Mouse (Mus musculus) E14TG2a.4 (cell line): ENCODE data around the gene Rarres2.

Source experiments
- H3K27me3 ChIP-seq: 2 replicates; pipeline ENCODE4 v1.6.1; 2014; ENCODE audit warnings: low read length, control low read depth; ENCODE audit not compliant: insufficient read depth
- H3K36me3 ChIP-seq: 2 replicates; pipeline ENCODE4 v1.6.1; 2014; ENCODE audit warnings: low read length, control low read depth; ENCODE audit not compliant: insufficient read depth
- H3K4me1 ChIP-seq: replicated peaks from 2 replicates; pipeline ENCODE4 v1.6.1; 2014; ENCODE audit warnings: low read depth, low read length, control low read depth
- H3K4me3 ChIP-seq: replicated peaks from 2 replicates; pipeline ENCODE4 v1.5.1; 2014; ENCODE audit warnings: mild to moderate bottlenecking, low read length
- H3K9me3 ChIP-seq: 2 replicates; pipeline ENCODE4 v1.6.1; 2014; ENCODE audit warnings: low read length, control low read depth
- CTCF ChIP-seq: conservative IDR thresholded peaks from 2 replicates; pipeline ENCODE4 v1.5.1; 2014; ENCODE audit warnings: low read length
- NANOG ChIP-seq: IDR thresholded peaks from 2 replicates; pipeline ENCODE4 v1.6.1; 2014; ENCODE audit warnings: borderline replicate concordance, low read length, mixed read lengths
- POU5F1 ChIP-seq: IDR thresholded peaks from 2 replicates; pipeline ENCODE4 v1.6.1; 2014; ENCODE audit warnings: low read length, borderline replicate concordance

The Rarres2 gene

DNA sequence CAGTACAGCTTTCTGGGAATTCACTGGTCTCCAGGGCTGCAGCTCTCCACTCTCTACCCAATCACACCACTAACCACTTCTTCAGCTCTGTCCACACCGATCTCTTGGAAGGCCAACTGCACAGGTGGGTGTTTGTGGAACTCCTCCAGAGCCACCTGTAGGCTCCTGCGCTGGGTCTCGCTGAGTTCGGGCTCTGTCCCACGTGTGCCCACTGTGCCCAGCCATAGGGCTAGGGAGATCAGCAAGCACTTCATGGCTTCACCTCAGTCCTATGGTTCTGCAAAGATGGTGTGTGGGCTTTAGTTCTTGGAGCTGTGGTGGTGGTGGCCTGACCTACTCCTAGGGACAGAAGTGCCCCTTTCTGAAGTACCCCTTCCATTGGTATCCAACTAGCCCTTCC, 575 bp downstream of the Rarres2 start:
- no peaks in the 10 kb centered on the region for H3K36me3 ChIP-seq
- TF ChIP-seq CTCF (no peak), POU5F1 (no peak), NANOG (no peak)
- 0 out of 2 replicates have a peak, but pooled peaks cover 5% of the 10 kb centered on the region for H3K4me1 ChIP-seq
- peaks cover 12% of the 10 kb centered on the region; the same call in 1 of the 2 replicates for H3K27me3 ChIP-seq
- no peak overlapping the region for H3K4me3 ChIP-seq
- peaks cover 15% of the 10 kb centered on the region for H3K9me3 ChIP-seq

GRCm38 (mm10) chr6:48569065-48569807, 3.4 kb downstream of the Rarres2 start:
- TF ChIP-seq POU5F1, result no peak
- TF ChIP-seq NANOG, result no peak
- no peak for TF ChIP-seq CTCF

GRCm38 (mm10) chr6:48568036-48568984, 4.3 kb downstream of the Rarres2 start:
- TF ChIP-seq CTCF (no peak), POU5F1 (no peak), NANOG (no peak)
- peaks cover 15% of the 10 kb centered on the region for H3K9me3 ChIP-seq
- H3K4me3 ChIP-seq, result no peak overlapping the region
- H3K36me3 ChIP-seq, result 0 out of 2 replicates have a peak, but pooled peaks cover 5% of the 10 kb centered on the region
- H3K4me1 ChIP-seq, result 0 out of 2 replicates have a peak, but pooled peaks cover 5% of the 10 kb centered on the region
- peaks cover 7% of the 10 kb centered on the region; the same call in 1 of the 2 replicates for H3K27me3 ChIP-seq

More at GRCm38 (mm10) chr6:48569065-48569807, 3.4 kb downstream of the Rarres2 start:
- Histone ChIP-seq H3K4me1 (0 out of 2 replicates have a peak, but pooled peaks cover 5% of the 10 kb centered on the region), H3K36me3 (0 out of 2 replicates have a peak, but pooled peaks cover 5% of the 10 kb centered on the region), H3K27me3 (peaks cover 8% of the 10 kb centered on the region; the same call in 1 of the 2 replicates), H3K4me3 (no peak overlapping the region), H3K9me3 (peaks cover 15% of the 10 kb centered on the region)

- no peak for TF ChIP-seq POU5F1
- no peak for TF ChIP-seq NANOG
- TF ChIP-seq CTCF, result no peak
- H3K4me3 ChIP-seq, result no peak overlapping the region
Measured at GRCm38 (mm10) chr6:48566312-48566711, 6.3 kb downstream of the Rarres2 start.

DNA sequence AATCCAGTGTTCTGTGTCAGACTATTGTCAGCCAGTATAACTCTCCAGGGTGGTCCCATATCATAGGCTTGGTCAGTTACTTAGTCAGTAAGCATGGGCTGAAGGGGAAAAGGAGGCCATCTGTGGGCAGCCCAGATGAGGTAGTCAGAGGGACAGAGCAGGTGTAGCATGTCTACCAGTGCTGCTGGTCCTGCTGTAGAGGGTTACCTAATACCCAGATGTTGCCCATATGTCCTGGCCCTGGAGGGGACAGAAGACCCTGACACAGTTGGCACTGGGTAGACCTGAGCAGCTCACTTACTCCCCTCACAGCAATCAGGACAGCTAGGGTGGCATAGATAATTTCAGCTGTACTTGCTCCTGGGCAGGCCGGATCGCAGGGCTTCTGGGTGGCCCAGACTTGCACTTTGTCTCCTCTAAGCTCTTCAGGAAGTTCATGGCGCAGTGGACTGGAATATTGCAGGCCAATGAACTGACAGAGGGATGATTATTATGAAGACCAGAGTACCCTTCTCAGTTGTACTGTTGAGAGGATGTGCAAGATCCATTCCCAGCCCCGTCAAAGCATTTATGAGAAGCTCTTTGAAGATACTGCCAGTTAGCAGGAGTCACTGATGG, 6.8 kb downstream of the Rarres2 start:
- H3K4me3 ChIP-seq, result no peak overlapping the region
- no peaks in the 10 kb centered on the region; the same call in 1 of the 2 replicates for H3K27me3 ChIP-seq
- H3K4me1 ChIP-seq, result 0 out of 2 replicates have a peak, but pooled peaks cover 5% of the 10 kb centered on the region
- H3K36me3 ChIP-seq, result 0 out of 2 replicates have a peak, but pooled peaks cover 5% of the 10 kb centered on the region
- peaks cover 14% of the 10 kb centered on the region for H3K9me3 ChIP-seq
- TF ChIP-seq NANOG (no peak), POU5F1 (no peak), CTCF (no peak)

More at GRCm38 (mm10) chr6:48566312-48566711, 6.3 kb downstream of the Rarres2 start:
- H3K4me1 ChIP-seq, result 0 out of 2 replicates have a peak, but pooled peaks cover 5% of the 10 kb centered on the region
- H3K9me3 ChIP-seq, result peaks cover 15% of the 10 kb centered on the region
- H3K36me3 ChIP-seq, result 0 out of 2 replicates have a peak, but pooled peaks cover 5% of the 10 kb centered on the region
- no peaks in the 10 kb centered on the region; the same call in 1 of the 2 replicates for H3K27me3 ChIP-seq

DNA sequence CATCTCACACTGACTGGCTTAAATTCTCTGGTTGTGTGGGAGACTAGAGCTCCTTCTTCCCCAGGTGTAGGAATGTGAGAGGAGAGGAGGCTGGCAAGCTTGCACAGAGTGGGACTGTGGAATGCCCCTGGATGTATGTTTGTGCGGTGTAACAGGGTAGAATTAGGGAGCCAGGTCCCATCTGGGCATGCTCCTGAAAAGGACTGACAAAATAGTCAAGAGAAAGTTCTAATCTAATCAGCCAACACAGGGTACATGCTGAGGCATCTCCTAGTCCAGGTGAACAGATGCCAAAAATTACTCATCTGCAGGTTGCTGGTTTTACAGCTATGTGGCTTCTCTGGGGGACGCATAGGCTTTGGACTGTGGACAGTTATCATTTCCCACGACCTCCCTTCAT, 16.6 kb downstream of the Rarres2 start:
- H3K27me3 ChIP-seq, result peaks cover 2% of the 10 kb centered on the region; the same call in 1 of the 2 replicates
- H3K9me3 ChIP-seq, result no peaks in the 10 kb centered on the region
- TF ChIP-seq POU5F1 (no peak), NANOG (no peak), CTCF (no peak)
- no peak overlapping the region; the same call in 1 of the 2 replicates for H3K4me3 ChIP-seq
- H3K36me3 ChIP-seq, result no peaks in the 10 kb centered on the region
- peaks cover 21% of the 10 kb centered on the region for H3K4me1 ChIP-seq

DNA sequence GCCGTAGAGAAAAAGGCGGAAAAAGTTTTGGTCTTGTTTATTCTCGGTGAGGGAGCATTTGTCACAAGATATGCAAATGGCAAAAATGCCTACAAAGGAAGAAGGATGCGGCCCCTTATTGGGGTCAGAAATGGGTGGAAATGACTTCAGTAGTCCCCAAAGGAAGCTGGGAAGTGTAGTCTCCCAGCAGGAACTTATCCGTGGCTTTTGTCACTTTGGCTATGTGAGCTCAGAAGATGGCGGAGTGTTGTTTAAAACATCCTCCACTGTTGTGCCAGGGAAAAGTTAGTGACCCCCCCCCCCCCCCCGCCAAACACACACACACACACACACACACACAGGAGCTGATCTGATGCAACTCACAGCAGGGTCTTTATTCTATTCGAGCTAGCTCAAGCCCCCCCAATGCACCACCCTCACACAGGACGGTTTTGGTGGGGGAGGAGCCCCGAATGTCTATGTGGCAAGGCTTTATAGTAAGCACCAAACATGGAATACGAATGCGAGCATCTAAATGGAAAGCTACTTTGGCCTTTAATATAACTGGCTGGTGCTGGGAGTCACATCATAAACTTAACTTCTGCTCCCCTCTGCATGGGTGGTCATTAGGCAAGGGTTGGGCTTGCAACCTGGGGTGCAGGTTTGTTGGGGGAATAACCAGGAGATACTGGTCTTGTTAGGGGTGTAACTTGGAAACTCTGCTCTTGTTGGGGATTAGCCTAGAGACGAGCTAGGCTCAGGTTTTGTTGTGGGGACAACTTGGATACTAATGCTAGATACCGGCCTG, 17.3 kb downstream of the Rarres2 start:
- peaks cover 21% of the 10 kb centered on the region for H3K4me1 ChIP-seq
- no peaks in the 10 kb centered on the region for H3K9me3 ChIP-seq
- TF ChIP-seq NANOG, result no peak
- TF ChIP-seq CTCF, result no peak
- TF ChIP-seq POU5F1, result no peak
- H3K27me3 ChIP-seq, result peaks cover 4% of the 10 kb centered on the region; the same call in 1 of the 2 replicates
- no peaks in the 10 kb centered on the region for H3K36me3 ChIP-seq
- H3K4me3 ChIP-seq, result peak overlapping the region; percentile 74
